ENCODE assay signal across 28 mouse cellular contexts in the genomic region with DNA sequence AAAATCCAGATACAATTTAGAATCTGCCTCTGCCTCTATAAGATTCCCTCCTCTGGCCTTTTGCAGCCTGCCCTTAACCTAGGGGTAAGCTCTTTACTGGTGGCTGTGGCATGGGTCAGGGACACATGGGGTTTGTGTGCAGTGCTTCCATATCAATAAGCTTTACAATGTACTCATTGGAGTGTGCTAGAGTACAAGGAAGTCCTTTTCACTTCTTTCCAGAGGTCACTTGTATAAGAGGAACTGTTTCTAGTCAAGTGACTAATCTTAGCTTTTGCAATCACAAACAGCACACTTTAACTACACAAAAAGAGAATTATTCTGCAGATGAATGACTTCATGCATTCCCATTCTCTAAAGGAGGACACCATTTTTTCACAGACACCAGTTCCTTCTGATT.
DNase-seq lines count a peak whose midpoint lies in the region; ATAC-seq and TF ChIP-seq lines count a peak whose summit lies in the region.
"Had no signal": no experiment of that assay in that cellular context is flagged by ENCODE, and none has a peak within 500 bp of the region (broad histone marks: within the 10 kb centered on the region; RNA-seq: fewer than 3 reads in every experiment).

No protein-coding gene starts in this region.

- intact Hi-C loops in heart, postnatal 10 days (cut with DNase I), result no loop called here

- no peak for TF ChIP-seq CTCF in lung, postnatal 0 days (IDR thresholded peaks at IDR 0.05)
- no peak for TF ChIP-seq CTCF in intestine, postnatal 0 days (IDR thresholded peaks at IDR 0.05; ENCODE audit: low read depth)
- TF ChIP-seq CTCF in stomach, postnatal 0 days (IDR thresholded peaks at IDR 0.05; ENCODE audit: low read depth), result no peak

- no peaks in the 10 kb centered on the region for H3K9me3 ChIP-seq in lung, postnatal 0 days (ENCODE audit: low read length)
- H3K9me3 ChIP-seq in intestine, postnatal 0 days (ENCODE audit: control insufficient read depth), result no peaks in the 10 kb centered on the region
- H3K9me3 ChIP-seq in stomach, postnatal 0 days (ENCODE audit: control insufficient read depth, low read length), result no peaks in the 10 kb centered on the region
- H3K9me3 ChIP-seq: embryonic facial prominence, embryonic 12.5 days; embryonic facial prominence, embryonic 15.5 days; forebrain, embryonic 12.5 days; forebrain, embryonic 15.5 days; G1E; heart, embryonic 12.5 days; heart, embryonic 15.5 days; hindbrain, embryonic 12.5 days; hindbrain, embryonic 15.5 days had no signal

- no peaks in the 10 kb centered on the region for H3K27me3 ChIP-seq in lung, postnatal 0 days (replicated peaks; ENCODE audit: insufficient read depth, low read length)
- no peaks in the 10 kb centered on the region for H3K27me3 ChIP-seq in intestine, postnatal 0 days (replicated peaks; ENCODE audit: control insufficient read depth, insufficient read depth, low read length)
- H3K27me3 ChIP-seq in stomach, postnatal 0 days (ENCODE audit: control insufficient read depth, insufficient read depth, low read length), result no peaks in the 10 kb centered on the region
- H3K27me3 ChIP-seq: CH12.LX; embryonic facial prominence, embryonic 12.5 days; embryonic facial prominence, embryonic 15.5 days; forebrain, embryonic 12.5 days; forebrain, embryonic 15.5 days; heart, embryonic 12.5 days; heart, embryonic 15.5 days; hindbrain, embryonic 12.5 days; hindbrain, embryonic 15.5 days; Patski had no signal

- H3K4me2 ChIP-seq in lung, postnatal 0 days (replicated peaks; ENCODE audit: low read depth, low read length), result no peak overlapping the region
- no peak overlapping the region for H3K4me2 ChIP-seq in intestine, postnatal 0 days (replicated peaks; ENCODE audit: low read depth)
- H3K4me2 ChIP-seq in stomach, postnatal 0 days (replicated peaks; ENCODE audit: low read depth), result no peak overlapping the region
- H3K4me2 ChIP-seq: embryonic facial prominence, embryonic 12.5 days; embryonic facial prominence, embryonic 15.5 days; forebrain, embryonic 12.5 days; forebrain, embryonic 15.5 days; heart, embryonic 12.5 days; heart, embryonic 15.5 days; hindbrain, embryonic 12.5 days; hindbrain, embryonic 15.5 days had no signal

- H3K4me3 ChIP-seq in lung, postnatal 0 days (ENCODE audit: low read depth, low read length), result no peak overlapping the region
- no peak overlapping the region for H3K4me3 ChIP-seq in intestine, postnatal 0 days (ENCODE audit: low read depth, low read length)
- H3K4me3 ChIP-seq in stomach, postnatal 0 days (ENCODE audit: low read depth, low read length), result no peak overlapping the region
- H3K4me3 ChIP-seq: embryonic facial prominence, embryonic 12.5 days; embryonic facial prominence, embryonic 15.5 days; forebrain, embryonic 12.5 days; forebrain, embryonic 15.5 days; heart, embryonic 12.5 days; heart, embryonic 15.5 days; hindbrain, embryonic 12.5 days; hindbrain, embryonic 15.5 days had no signal

- TF ChIP-seq EP300 in lung, postnatal 0 days (IDR thresholded peaks at IDR 0.05), result no peak
- TF ChIP-seq EP300 in stomach, postnatal 0 days (optimal IDR thresholded peaks at IDR 0.05), result no peak

- H3K4me1 ChIP-seq in lung, postnatal 0 days (ENCODE audit: insufficient read depth, low read depth, low read length), result no peaks in the 10 kb centered on the region
- H3K4me1 ChIP-seq in intestine, postnatal 0 days (replicated peaks; ENCODE audit: control insufficient read depth, insufficient read depth, low read length), result no peaks in the 10 kb centered on the region
- H3K4me1 ChIP-seq in stomach, postnatal 0 days (replicated peaks; ENCODE audit: control insufficient read depth, insufficient read depth), result no peaks in the 10 kb centered on the region
- H3K4me1 ChIP-seq: embryonic facial prominence, embryonic 12.5 days; forebrain, embryonic 12.5 days; forebrain, embryonic 15.5 days; heart, embryonic 12.5 days; heart, embryonic 15.5 days; hindbrain, embryonic 12.5 days; hindbrain, embryonic 15.5 days had no signal

- DNase-seq in lung, postnatal 0 days (ENCODE audit: low spot score), result peak; percentile 57
- DNase-seq in lung, postnatal 14 days, result no peak
- no peak for DNase-seq in stomach, postnatal 0 days (ENCODE audit: low spot score)
- DNase-seq in spleen, postnatal 10 days (ENCODE audit: low spot score in 2 of 2), result no peak
- no peak for DNase-seq in heart, postnatal 10 days
- DNase-seq: adrenal gland, postnatal 10 days; adrenal gland, postnatal 36 days; B cell, adult 2 months; cerebellum, adult 11 months; cerebellum, adult 2 months; cerebellum, adult 9-11 months; cerebellum, postnatal 25 days; gastrocnemius, postnatal 25 days; heart, adult 18-20 months; heart, postnatal 14 days; heart, postnatal 4 days had no signal

- no peak overlapping the region for H3K27ac ChIP-seq in lung, postnatal 0 days (ENCODE audit: low read length)
- no peak overlapping the region for H3K27ac ChIP-seq in intestine, postnatal 0 days (ENCODE audit: low read depth, low read length)
- no peak overlapping the region for H3K27ac ChIP-seq in stomach, postnatal 0 days (replicated peaks)
- H3K27ac ChIP-seq: embryonic facial prominence, embryonic 12.5 days; embryonic facial prominence, embryonic 15.5 days; forebrain, embryonic 12.5 days; forebrain, embryonic 15.5 days; heart, embryonic 15.5 days; hindbrain, embryonic 12.5 days; hindbrain, embryonic 15.5 days had no signal

- ATAC-seq in lung, postnatal 0 days, result peak; percentile 26; the same call in 1 of the 2 replicates
- ATAC-seq in intestine, postnatal 0 days, result peak; percentile 86
- ATAC-seq in stomach, postnatal 0 days (ENCODE audit: low FRiP score, low TSS enrichment), result peak; percentile 96
- ATAC-seq: forebrain, embryonic 15.5 days; Patski had no signal

- H3K9ac ChIP-seq in lung, postnatal 0 days (replicated peaks; ENCODE audit: low read depth), result no peak overlapping the region
- no peak overlapping the region for H3K9ac ChIP-seq in intestine, postnatal 0 days (ENCODE audit: low read depth, low read length)
- H3K9ac ChIP-seq in stomach, postnatal 0 days (ENCODE audit: low read length), result no peak overlapping the region
- H3K9ac ChIP-seq: embryonic facial prominence, embryonic 12.5 days; embryonic facial prominence, embryonic 15.5 days; forebrain, embryonic 12.5 days; forebrain, embryonic 15.5 days; heart, embryonic 12.5 days; heart, embryonic 15.5 days; hindbrain, embryonic 12.5 days; hindbrain, embryonic 15.5 days had no signal

- no peaks in the 10 kb centered on the region for H3K36me3 ChIP-seq in lung, postnatal 0 days (ENCODE audit: insufficient read depth, low read length)
- H3K36me3 ChIP-seq in intestine, postnatal 0 days (ENCODE audit: control insufficient read depth, insufficient read depth), result no peaks in the 10 kb centered on the region
- no peaks in the 10 kb centered on the region for H3K36me3 ChIP-seq in stomach, postnatal 0 days (ENCODE audit: control insufficient read depth, insufficient read depth, low read length)
- H3K36me3 ChIP-seq: embryonic facial prominence, embryonic 12.5 days; embryonic facial prominence, embryonic 15.5 days; forebrain, embryonic 12.5 days; forebrain, embryonic 15.5 days; heart, embryonic 12.5 days; heart, embryonic 15.5 days; hindbrain, embryonic 12.5 days; hindbrain, embryonic 15.5 days had no signal

Comparison
In these comparisons a context has a peak if more than half of its experiments do, and no peak if none do; other contexts are left out.
1. ATAC-seq: peak in every context shown above with its lines; median percentile 96 in stomach, postnatal 0 days; 86 in intestine, postnatal 0 days; 26 in lung, postnatal 0 days.